Comparison of ENCODE assay signal across 17 mouse cellular contexts in genomic region chr9:101083728-101084127, GRCm38 (mm10).
"Had no signal": no experiment of that assay in that cellular context is flagged by ENCODE, and none has a peak within 500 bp of the region (broad histone marks: within the 10 kb centered on the region; RNA-seq: fewer than 3 reads in every experiment).

No protein-coding gene starts in this region.

- H3K27me3 ChIP-seq: limb, embryonic 15.5 days; liver, embryonic 12.5 days; megakaryocyte, embryonic 14.5 days; midbrain, embryonic 15.5 days; neural tube, embryonic 13.5 days had no signal

- H3K9me3 ChIP-seq: limb, embryonic 15.5 days; liver, embryonic 12.5 days; megakaryocyte, embryonic 14.5 days; midbrain, embryonic 15.5 days; neural tube, embryonic 13.5 days had no signal

- H3K36me3 ChIP-seq: limb, embryonic 15.5 days; midbrain, embryonic 15.5 days had no signal

- H3K4me2 ChIP-seq: limb, embryonic 15.5 days; liver, embryonic 12.5 days; lung, embryonic 14.5 days; midbrain, embryonic 11.5 days; midbrain, embryonic 15.5 days; neural tube, embryonic 13.5 days had no signal

- DNase-seq: kidney, adult 8-10 months; kidney, postnatal 36 days; lung, embryonic 14.5 days; lung, postnatal 10 days; lung, postnatal 4 days; retina, postnatal 1 day; right cerebral cortex, postnatal 4 days; spleen, adult 18-20 months; thymus, adult 2 months; thymus, postnatal 25 days had no signal

- H3K9ac ChIP-seq: limb, embryonic 15.5 days; liver, embryonic 12.5 days; lung, embryonic 14.5 days; midbrain, embryonic 15.5 days; neural tube, embryonic 13.5 days had no signal

- ATAC-seq: liver, embryonic 12.5 days; midbrain, embryonic 15.5 days had no signal

- H3K27ac ChIP-seq: kidney, postnatal 0 days; limb, embryonic 15.5 days; liver, embryonic 12.5 days; midbrain, embryonic 15.5 days; neural tube, embryonic 13.5 days had no signal

- H3K4me3 ChIP-seq: limb, embryonic 15.5 days; liver, embryonic 12.5 days; megakaryocyte, embryonic 14.5 days; midbrain, embryonic 15.5 days; neural tube, embryonic 13.5 days had no signal
